In genomic region chr9:100731839-100732238, GRCm38 (mm10) we compare ENCODE assay signal across 25 mouse cellular contexts.
"Had no signal": no experiment of that assay in that cellular context is flagged by ENCODE, and none has a peak within 500 bp of the region (broad histone marks: within the 10 kb centered on the region; RNA-seq: fewer than 3 reads in every experiment).

No protein-coding gene starts in this region.

- DNase-seq: gastrocnemius, postnatal 14 days; gastrocnemius, postnatal 36 days; heart, adult 18-20 months; heart, postnatal 10 days; heart, postnatal 4 days; kidney, adult 18-20 months; kidney, adult 8-10 months; kidney, postnatal 10 days; kidney, postnatal 25 days; kidney, postnatal 4 days; liver had no signal

- H3K9me3 ChIP-seq: heart, embryonic 10.5 days; heart, embryonic 12.5 days; hindbrain, embryonic 10.5 days; hindbrain, embryonic 12.5 days; intestine, embryonic 15.5 days; limb, embryonic 10.5 days; limb, embryonic 12.5 days had no signal

- H3K27ac ChIP-seq: heart, embryonic 10.5 days; hindbrain, embryonic 10.5 days; hindbrain, embryonic 12.5 days; hindbrain, embryonic 14.5 days; intestine, embryonic 15.5 days; layer of hippocampus, adult 2 months; left cerebral cortex, adult 2 months; limb, embryonic 10.5 days; limb, embryonic 12.5 days had no signal

- H3K9ac ChIP-seq: heart, embryonic 12.5 days; hindbrain, embryonic 12.5 days; hindbrain, embryonic 14.5 days; intestine, embryonic 15.5 days; limb, embryonic 12.5 days had no signal

- ATAC-seq: hindbrain, embryonic 16.5 days; inflammation-experienced regulatory T-cells, adult 6 months; intestine, embryonic 15.5 days; intestine, postnatal 0 days had no signal

- H3K4me3 ChIP-seq: heart, embryonic 10.5 days; heart, embryonic 12.5 days; hindbrain, embryonic 10.5 days; hindbrain, embryonic 12.5 days; intestine, embryonic 15.5 days; layer of hippocampus, adult 2 months; left cerebral cortex, adult 2 months; limb, embryonic 10.5 days; limb, embryonic 12.5 days had no signal

- H3K36me3 ChIP-seq: heart, embryonic 10.5 days; heart, embryonic 12.5 days; hindbrain, embryonic 10.5 days; hindbrain, embryonic 12.5 days; intestine, embryonic 15.5 days; limb, embryonic 10.5 days; limb, embryonic 12.5 days had no signal

- H3K27me3 ChIP-seq: heart, embryonic 12.5 days; hindbrain, embryonic 12.5 days; intestine, embryonic 15.5 days; limb, embryonic 12.5 days had no signal

- H3K4me2 ChIP-seq: heart, embryonic 12.5 days; hindbrain, embryonic 12.5 days; hindbrain, embryonic 14.5 days; intestine, embryonic 15.5 days; limb, embryonic 12.5 days; liver, embryonic 11.5 days had no signal

- H3K4me1 ChIP-seq: hindbrain, embryonic 12.5 days; intestine, embryonic 15.5 days; limb, embryonic 10.5 days; limb, embryonic 12.5 days had no signal
